Mouse (Mus musculus): ENCODE measurements around the gene 4931422A03Rik.
"Not testable (repeated sequence)": the region's sequence is repeated elsewhere in the genome, so short reads cannot be mapped to it uniquely, and the experiment has no call there.

4931422A03Rik gene

GRCm38 (mm10) chr2:104024656-104025055 lies 3.5 kb downstream of the 4931422A03Rik start:
- DNase-seq, result no peak

DNA sequence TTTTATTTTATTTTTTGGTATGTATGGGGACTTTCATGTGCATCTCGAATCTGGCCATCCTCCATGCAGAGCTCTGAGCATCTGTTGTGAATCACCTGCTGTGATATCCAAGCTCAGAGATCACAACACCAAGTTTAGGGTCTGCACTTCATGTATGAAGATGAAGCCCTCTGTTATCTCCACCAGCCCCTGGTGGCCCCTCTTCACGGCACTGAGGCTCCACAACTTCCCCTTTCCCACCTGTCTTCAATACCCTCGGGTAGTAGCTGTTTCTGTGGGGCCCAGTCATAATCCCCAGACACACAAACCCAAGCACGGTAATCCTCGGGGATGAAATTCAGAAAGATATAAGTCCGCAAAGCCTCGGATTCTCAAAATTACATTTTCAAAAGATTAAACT lies 5.1 kb downstream of the 4931422A03Rik start:
- DNase-seq, result no peak

- not testable (repeated sequence) for DNase-seq
Observed at GRCm38 (mm10) chr2:104008853-104009252, 19.3 kb downstream of the 4931422A03Rik start.

GRCm38 (mm10) chr2:104007793-104008519 lies 20.2 kb downstream of the 4931422A03Rik start:
- no peak for DNase-seq

- peak; percentile 81 to 85 for DNase-seq
Observed at GRCm38 (mm10) chr2:104002711-104003413, 25.3 kb downstream of the 4931422A03Rik start.

DNA sequence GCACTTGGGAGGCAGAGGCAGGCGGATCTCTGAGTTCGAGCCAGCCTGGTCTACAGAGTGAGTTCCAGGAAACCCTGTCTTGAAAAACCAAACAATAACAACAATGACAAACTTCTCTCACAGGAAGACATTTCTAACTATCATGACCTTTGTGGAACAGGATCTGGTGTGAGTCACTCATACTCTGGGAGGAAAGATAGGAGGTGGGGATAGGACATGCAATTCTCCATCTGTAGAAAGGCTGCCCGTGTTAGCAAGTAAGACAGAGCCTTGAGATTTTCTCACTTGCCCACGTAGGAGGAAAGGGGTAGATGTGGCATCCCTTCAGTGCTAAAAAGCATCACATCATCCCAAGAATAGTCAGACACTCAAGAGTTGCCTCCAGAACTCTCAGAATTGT lies 26.3 kb downstream of the 4931422A03Rik start:
- DNase-seq, result no peak

- peak; percentile 31 to 39 for DNase-seq
Observed at GRCm38 (mm10) chr2:104001076-104001475, 27.1 kb downstream of the 4931422A03Rik start.

- peak; percentile 42 to 52 for DNase-seq
Observed at GRCm38 (mm10) chr2:103992618-103993332, 35.4 kb downstream of the 4931422A03Rik start.

- no peak for DNase-seq
Observed at GRCm38 (mm10) chr2:103992162-103992561, 36.0 kb downstream of the 4931422A03Rik start.

DNA sequence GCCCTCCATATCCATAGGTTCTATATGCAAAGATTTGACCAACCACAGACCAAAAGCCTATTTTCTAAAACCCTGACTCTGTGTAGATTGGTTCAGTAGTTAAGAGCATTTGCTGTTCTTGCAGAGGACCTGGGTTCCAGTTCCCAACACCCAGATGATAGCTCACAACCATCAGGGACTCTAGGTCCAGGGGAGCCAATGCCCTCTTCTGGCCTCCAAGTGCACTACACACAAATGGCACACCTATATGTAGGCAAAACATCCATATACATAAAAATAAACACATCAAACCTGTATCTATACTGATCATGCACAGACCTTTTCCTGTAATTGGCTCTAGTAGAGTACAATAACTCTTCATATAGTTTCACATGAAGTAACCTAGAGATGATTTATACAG lies 36.9 kb downstream of the 4931422A03Rik start:
- no peak for DNase-seq

DNA sequence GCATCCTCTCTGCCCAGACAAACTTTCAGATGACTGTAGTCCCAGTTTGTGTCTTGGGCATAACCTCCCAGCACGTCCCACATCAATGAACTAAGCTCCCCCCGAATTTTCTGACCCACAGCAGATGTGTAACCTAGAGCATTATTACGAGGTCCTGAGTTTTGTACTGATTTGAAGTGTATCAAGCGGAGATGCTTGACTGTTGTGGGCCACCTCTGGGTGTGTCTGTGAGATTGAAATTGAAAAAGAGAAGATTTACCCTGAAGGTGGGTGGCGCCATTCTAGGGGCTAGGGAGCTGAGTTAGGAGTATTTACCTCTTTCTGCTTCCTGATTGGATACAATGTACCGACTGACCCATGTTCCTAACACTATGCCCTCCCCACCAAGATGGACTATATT lies 38.4 kb downstream of the 4931422A03Rik start:
- no peak for DNase-seq

GRCm38 (mm10) chr2:103987595-103987994 lies 40.6 kb downstream of the 4931422A03Rik start:
- DNase-seq, result not testable (repeated sequence)

- DNase-seq, result no peak
Observed at GRCm38 (mm10) chr2:103983146-103983545, 45.0 kb downstream of the 4931422A03Rik start.

DNA sequence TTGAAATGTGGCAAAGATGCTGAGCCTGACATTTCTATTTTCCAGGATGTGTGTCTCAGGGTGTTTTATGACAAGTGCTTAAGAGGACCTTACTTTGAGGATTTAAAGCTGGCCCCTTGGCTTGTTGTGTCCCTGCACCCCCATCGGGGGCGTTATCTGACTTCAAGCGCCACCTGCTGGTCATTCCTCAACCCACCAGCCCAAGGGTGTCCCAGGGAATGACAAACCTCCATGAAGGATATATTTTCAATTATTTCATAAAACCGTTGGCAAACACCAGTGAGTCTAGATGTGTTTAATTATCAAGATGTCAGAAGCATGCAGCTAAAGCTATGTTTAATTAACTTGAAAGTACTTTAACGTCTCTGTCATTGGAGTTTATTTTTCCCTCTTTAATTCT lies 45.9 kb downstream of the 4931422A03Rik start:
- DNase-seq, result peak; percentile 92 to 94

DNA sequence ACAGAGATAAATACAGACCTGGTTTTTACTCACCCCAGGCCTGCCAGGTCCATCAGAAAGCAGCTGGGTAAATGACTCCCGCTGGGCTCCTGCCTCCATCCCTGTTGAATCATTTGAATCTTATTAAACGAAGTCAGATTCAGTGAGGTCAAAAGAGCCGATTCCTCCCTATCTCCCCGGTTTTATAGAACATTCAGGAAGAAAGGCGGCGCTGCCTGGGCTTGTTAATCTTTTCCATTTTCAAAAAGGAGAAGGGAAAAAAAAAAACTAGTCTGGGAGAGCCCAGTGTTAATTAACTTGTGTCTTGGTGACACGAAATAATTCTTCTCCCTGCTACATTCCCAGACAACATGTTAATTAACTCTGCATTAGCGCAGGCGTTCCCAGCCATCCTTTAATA lies 50.4 kb downstream of the 4931422A03Rik start:
- DNase-seq, result peak in 1 of 2 experiments; percentile 19

DNA sequence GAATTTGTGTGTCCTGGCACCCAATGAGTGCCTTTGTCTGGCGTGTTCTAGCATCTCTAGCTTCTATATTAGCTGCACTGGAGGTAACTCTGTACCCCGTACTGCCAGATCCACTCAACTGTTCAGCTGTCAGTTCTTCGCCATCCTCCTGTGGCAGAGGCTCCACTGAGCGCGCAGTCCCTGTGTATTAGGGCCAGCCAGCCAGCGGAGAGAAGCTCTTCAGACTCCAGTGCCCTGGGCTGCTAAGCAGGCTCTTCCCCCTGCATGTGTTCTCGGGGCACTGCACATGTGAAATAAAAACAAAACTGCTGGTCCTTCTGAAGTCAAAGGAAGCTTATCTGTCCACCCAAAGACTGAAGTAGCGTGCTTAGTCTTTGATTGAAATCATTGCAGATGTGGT lies 50.9 kb downstream of the 4931422A03Rik start:
- DNase-seq, result peak; percentile 22 to 25

- DNase-seq, result no peak
Observed at GRCm38 (mm10) chr2:103975904-103976303, 52.3 kb downstream of the 4931422A03Rik start.

DNA sequence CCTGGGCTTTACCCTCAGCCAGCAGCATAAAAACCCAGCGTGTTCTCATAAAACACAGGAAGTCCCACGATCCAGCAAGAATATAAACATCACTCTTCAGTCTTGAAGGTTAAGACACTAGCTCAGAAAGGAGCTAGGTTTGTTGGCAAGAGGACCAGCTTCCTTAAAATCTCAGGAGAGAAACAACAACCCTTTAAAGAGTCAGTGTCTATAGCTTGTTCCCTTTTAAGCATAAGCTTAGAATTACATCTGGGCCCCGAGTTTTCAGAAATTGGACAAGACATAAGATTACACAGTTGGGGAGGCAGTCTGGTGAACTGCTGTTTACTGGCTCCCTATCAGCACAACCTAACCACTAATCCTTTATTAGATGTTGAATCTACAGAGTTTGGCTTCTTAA lies 56.3 kb downstream of the 4931422A03Rik start:
- no peak for DNase-seq

DNA sequence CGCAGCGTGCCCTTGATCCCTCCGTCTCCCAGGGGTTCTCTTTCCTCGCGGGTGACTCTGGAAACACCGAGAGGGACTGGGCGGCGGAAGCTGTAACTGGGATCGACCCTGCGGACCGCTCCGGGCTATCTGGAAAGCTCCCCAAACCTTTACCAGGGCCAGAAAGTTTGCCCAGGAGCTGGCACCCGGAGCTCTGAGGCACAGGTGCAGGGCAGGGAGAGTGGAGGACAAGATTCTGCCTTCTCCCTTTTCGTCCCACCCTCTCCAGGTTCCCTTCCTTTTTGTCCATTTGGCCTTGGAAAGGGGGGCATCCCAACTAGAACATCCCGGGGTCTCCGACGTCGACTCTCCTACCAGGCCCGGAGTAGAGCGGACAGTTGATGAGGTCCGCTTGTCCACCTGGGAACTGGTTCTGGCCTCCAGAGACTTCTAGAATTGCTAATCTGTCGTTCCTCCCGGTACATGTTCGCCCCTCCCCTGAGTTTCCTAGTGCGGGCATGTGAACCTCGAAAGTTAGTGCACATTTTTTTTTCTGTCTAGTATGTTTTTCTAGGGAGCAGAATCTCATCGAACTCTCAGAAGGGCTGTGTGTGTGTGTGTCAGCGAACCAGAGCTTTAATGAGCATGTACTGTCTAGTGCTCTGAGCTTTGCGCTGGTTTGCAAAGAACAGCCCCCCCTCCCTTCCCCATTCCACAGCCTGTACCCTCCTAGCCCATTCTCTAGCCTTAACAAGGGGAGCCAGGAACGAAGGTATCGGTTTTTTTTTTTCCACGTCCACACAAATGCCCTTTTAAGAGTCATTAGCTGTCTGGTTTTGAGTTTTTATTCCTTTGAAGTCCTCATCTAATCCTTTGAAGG lies 57.1 kb downstream of the 4931422A03Rik start:
- no peak for DNase-seq

GRCm38 (mm10) chr2:103970041-103970790 lies 57.9 kb downstream of the 4931422A03Rik start:
- peak; percentile 74 to 75 for DNase-seq

DNA sequence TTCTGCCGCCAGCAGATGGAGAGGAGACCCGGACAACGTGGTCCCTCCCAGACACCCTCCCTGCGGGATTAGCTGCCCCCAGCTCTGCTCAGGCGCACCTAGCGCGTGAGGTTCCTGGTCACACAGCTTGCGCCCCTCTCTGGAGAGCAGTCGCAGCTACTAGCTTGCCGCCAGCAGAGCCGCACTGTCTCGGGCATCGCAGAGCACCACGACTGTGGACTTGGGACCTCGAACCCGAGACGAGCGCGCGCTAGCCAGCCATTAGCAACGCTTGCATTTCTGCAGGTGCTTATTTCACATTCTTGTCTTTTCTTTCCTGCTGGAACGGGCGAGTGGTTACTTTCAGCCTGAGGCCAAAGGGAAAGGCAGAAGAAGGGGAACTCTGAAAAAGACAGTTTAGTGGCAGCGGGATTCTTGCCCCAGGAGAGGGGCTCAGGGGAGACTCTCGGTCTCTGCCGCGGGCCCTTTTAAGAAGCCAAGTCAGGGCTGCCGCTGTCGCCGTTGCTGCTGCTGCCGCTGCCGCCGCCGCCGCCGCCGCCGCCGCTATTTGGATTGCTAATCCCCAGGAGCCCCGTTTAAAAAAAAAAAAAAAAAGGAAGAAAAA lies 58.6 kb downstream of the 4931422A03Rik start:
- DNase-seq, result peak; percentile 72 to 74

All from cerebellum, postnatal 10 days (tissue).